Mouse (Mus musculus) hindbrain, embryonic 16.5 days (tissue): ENCODE results near the gene Bmp7. TPM values are rescaled to one million over a fixed set of nuclear protein-coding genes. Genes with fewer than 3 reads are reported as not detected.

ENCODE experiments used
- ATAC-seq: fragments of 200-750 bp; cut with Nextera tagmentation; 2 replicates; pipeline ENCODE4 v1.8.0; 2017; ENCODE audit warnings: moderate TSS enrichment, moderate library complexity
- H3K27ac ChIP-seq: fragments of 300-500 bp; sonication (generic); 2 replicates; pipeline ENCODE4 v1.5.1; 2014; ENCODE audit warnings: low read depth, mild to moderate bottlenecking, control low read depth, low read length, moderate library complexity
- H3K27me3 ChIP-seq: fragments of 300-500 bp; sonication (generic); replicated peaks from 2 replicates; pipeline ENCODE4 v1.6.1; 2014; ENCODE audit warnings: low read length; ENCODE audit not compliant: control insufficient read depth, insufficient read depth
- H3K36me3 ChIP-seq: fragments of 300-500 bp; sonication (generic); 2 replicates; pipeline ENCODE4 v1.6.1; 2014; ENCODE audit warnings: mild to moderate bottlenecking, low read length, moderate library complexity, mixed read lengths; ENCODE audit not compliant: control insufficient read depth, insufficient read depth
- H3K4me1 ChIP-seq: fragments of 300-500 bp; sonication (generic); 2 replicates; pipeline ENCODE4 v1.6.1; 2014; ENCODE audit warnings: low read depth, low read length; ENCODE audit not compliant: control insufficient read depth, insufficient read depth
- H3K4me2 ChIP-seq: fragments of 300-500 bp; sonication (generic); 2 replicates; pipeline ENCODE4 v1.6.1; 2014; ENCODE audit warnings: mild to moderate bottlenecking, low read length, control low read depth, moderate library complexity
- H3K4me3 ChIP-seq: fragments of 300-500 bp; sonication (generic); 2 replicates; pipeline ENCODE4 v1.5.1; 2014; ENCODE audit warnings: mild to moderate bottlenecking, low read length, control low read depth, moderate library complexity
- H3K9ac ChIP-seq: fragments of 300-500 bp; sonication (generic); 2 replicates; pipeline ENCODE4 v1.6.1; 2014; ENCODE audit warnings: low read depth, mild to moderate bottlenecking, control low read depth, low read length, moderate library complexity
- H3K9me3 ChIP-seq: fragments of 300-500 bp; sonication (generic); 2 replicates; pipeline ENCODE4 v1.6.1; 2014; ENCODE audit warnings: mild to moderate bottlenecking, low read length, moderate library complexity; ENCODE audit not compliant: control insufficient read depth
- WGBS: fragments of 180-500 bp; shearing (Covaris S2); extraction: QIAGEN DNeasy Blood & Tissue Kit; methylation state at CpG from one replicate; pipeline ENCODE4 v1.1.7; 2014; 5-methylcytosine and 5-hydroxymethylcytosine counted together
- polyA plus RNA-seq: library from polyadenylated mRNA; unstranded; fragments of >200 nt; fragmentation: Nextera tagmentation; extraction: Ambion mirVana; gene quantifications from 2 replicates; pipeline ENCODE4 v1.2.1, GENCODE M21; 2015

The Bmp7 gene
- polyA plus RNA-seq, 1 experiment from 2014 or later, result 13.7 TPM

DNA sequence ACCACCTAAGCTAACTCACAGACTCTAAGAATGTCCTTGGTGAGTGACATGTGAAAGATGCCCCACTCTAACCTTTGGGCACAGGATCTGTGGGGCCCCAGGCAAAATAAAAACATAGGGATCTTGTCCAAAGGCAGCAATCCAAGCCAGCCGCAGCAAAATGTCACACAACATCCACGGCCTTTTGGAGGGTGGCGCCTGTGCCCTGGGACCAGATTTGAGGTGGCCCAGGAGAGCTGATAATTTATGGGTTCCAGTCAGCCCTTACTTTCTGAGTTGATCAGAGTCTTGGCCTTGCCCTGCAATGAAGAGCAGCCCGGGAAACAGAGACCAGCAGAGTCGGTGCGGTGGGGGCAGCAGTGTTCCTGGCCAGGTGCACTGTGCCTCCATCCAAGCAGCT, 75.0 kb downstream of the Bmp7 start:
- H3K4me3 ChIP-seq, result no peak overlapping the region
- H3K27ac ChIP-seq, result no peak overlapping the region
- H3K36me3 ChIP-seq, result no peaks in the 10 kb centered on the region
- H3K9ac ChIP-seq, result no peak overlapping the region
- WGBS, result 84% methylated on average over 6 of the region's 6 CpGs
- H3K4me2 ChIP-seq, result no peak overlapping the region
- H3K9me3 ChIP-seq, result peaks cover 3% of the 10 kb centered on the region
- no peak for ATAC-seq
- H3K27me3 ChIP-seq, result no peaks in the 10 kb centered on the region
- H3K4me1 ChIP-seq, result peaks cover 7% of the 10 kb centered on the region

DNA sequence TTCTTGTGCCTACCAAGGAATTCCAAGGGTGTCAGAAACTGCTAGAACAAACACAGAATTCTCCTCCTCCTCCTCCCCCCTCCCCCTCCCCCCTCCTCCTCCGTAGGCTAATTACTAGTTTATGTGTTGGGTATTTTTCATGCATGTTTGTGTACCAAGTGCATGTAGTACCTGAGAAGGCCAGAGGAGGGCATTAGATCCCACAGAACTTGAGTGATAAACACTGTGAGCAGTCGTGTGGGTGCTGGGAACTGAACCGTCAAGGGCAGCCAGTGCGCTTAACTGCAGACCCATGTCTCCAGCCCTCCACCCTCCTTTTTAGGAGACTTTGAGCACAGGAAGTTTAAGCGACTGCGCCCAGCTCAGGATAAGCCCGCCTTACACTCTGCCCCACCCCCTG, 75.6 kb downstream of the Bmp7 start:
- no peaks in the 10 kb centered on the region for H3K36me3 ChIP-seq
- no peak overlapping the region for H3K27ac ChIP-seq
- 93% methylated on average over 6 of the region's 7 CpGs for WGBS
- no peak overlapping the region for H3K4me2 ChIP-seq
- no peak overlapping the region for H3K4me3 ChIP-seq
- peaks cover 7% of the 10 kb centered on the region for H3K4me1 ChIP-seq
- H3K27me3 ChIP-seq, result no peaks in the 10 kb centered on the region
- H3K9me3 ChIP-seq, result peaks cover 3% of the 10 kb centered on the region
- ATAC-seq, result no peak
- H3K9ac ChIP-seq, result no peak overlapping the region

DNA sequence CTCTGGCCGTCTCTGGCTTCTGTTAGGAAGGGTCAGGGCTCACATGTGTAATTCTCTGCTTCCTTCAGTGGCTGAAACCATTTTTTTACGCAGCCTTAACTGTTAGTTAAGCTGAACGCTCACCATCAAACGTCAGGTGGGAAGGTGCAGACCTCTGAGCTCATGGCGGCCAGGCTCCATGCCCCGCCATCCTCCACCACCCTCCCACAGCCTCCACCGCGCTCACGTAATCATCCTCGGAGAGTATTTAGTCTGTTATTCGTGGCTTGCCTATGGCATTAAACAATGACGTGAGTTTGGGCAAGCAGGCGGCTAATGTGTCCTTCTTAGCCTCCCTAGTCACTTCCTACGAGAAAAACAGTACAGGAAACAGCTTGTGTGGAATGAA, 76.7 kb downstream of the Bmp7 start:
- 56% methylated on average over 14 of the region's 14 CpGs for WGBS
- H3K9me3 ChIP-seq, result peaks cover 3% of the 10 kb centered on the region
- H3K9ac ChIP-seq, result peak overlapping the region; percentile 33
- peaks cover 7% of the 10 kb centered on the region for H3K4me1 ChIP-seq
- H3K36me3 ChIP-seq, result no peaks in the 10 kb centered on the region
- peak; percentile 24 for ATAC-seq
- peak overlapping the region; percentile 14; the same call in 1 of the 2 replicates for H3K4me3 ChIP-seq
- no peak overlapping the region for H3K27ac ChIP-seq
- no peaks in the 10 kb centered on the region for H3K27me3 ChIP-seq
- peak overlapping the region; percentile 47 for H3K4me2 ChIP-seq

DNA sequence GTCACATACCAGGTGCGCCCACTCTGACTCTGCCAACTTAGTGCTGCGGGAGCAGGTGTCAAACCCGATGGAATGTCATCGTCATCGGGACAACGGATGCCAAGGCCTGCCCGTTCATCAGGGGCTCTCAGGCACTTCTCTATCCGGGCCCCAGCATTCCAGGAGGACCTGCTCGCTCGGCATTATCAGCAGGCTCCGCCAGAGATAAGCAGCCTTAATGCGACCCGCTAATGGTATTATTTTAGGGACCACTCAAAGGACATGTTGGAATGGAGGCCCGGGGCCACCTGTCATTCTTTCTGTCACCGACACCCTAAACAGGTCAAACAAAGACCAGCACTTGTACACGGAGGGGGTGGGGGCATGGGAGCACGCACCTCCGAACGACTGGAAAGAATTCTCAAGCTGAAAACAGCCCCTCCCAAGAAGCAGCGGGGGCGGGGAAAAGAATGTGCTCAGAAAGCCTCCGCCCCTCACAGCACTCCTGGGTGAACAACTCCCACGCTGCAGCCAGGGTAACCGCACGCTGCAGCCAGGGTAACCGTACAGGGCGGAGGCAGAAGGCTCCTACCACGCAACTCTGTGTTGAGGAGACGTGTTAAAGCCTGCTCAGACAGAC, 77.2 kb downstream of the Bmp7 start:
- H3K9ac ChIP-seq, result peak overlapping the region; percentile 33
- WGBS, result 35% methylated on average over 29 of the region's 29 CpGs
- ATAC-seq, result peak; percentile 72
- H3K9me3 ChIP-seq, result no peaks in the 10 kb centered on the region
- no peaks in the 10 kb centered on the region for H3K27me3 ChIP-seq
- H3K4me3 ChIP-seq, result peak overlapping the region; percentile 14; the same call in 1 of the 2 replicates
- H3K4me2 ChIP-seq, result peak overlapping the region; percentile 47
- no peaks in the 10 kb centered on the region for H3K36me3 ChIP-seq
- H3K4me1 ChIP-seq, result peaks cover 7% of the 10 kb centered on the region
- H3K27ac ChIP-seq, result no peak overlapping the region

DNA sequence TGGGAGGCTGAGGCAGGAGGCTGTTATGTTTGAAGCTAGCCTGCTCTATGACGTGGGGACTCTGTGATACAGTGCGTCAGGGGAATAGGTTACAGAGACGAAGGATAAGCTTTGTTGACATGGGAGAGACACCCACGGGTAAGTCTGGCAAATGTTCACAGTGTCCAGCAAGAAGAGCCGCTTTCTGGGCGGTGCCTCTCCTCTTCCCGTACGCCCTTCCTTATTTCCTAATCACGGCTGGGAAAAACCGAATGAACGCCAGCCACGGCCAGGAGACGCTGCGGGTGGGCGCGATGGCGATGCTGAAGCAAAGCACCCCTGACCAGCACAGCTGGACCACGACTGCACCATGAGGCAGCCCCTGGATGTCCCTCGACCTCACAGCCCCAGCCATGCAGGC, 77.7 kb downstream of the Bmp7 start:
- Histone ChIP-seq H3K4me2 (no peak overlapping the region), H3K4me1 (peaks cover 7% of the 10 kb centered on the region), H3K36me3 (no peaks in the 10 kb centered on the region), H3K4me3 (no peak overlapping the region), H3K9me3 (no peaks in the 10 kb centered on the region), H3K27me3 (no peaks in the 10 kb centered on the region), H3K9ac (no peak overlapping the region), H3K27ac (no peak overlapping the region)
- WGBS, result 79% methylated on average over 19 of the region's 19 CpGs
- no peak for ATAC-seq

DNA sequence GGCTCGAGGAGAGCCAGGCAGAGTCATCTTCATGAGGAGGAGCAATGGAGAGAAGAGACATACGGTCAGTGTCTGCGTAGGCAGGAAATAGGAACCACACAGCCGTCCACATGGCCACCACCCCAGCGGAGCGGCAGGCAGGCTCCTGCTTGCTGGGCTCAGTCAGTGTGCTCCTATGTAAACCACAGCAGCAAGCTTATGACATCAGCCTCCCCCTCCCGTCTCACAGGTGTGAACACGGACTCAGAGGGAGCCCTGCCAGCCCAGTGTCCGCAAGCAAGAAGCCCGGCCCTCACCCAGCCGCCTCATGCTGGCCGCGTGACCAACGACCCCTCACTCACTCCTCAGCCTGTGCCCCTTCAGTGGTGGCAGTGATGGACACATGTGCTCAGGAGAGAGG, 78.5 kb downstream of the Bmp7 start:
- Histone ChIP-seq H3K9me3 (no peaks in the 10 kb centered on the region), H3K4me2 (no peak overlapping the region), H3K36me3 (no peaks in the 10 kb centered on the region), H3K4me1 (peaks cover 7% of the 10 kb centered on the region), H3K27ac (no peak overlapping the region), H3K4me3 (no peak overlapping the region), H3K9ac (no peak overlapping the region), H3K27me3 (no peaks in the 10 kb centered on the region)
- ATAC-seq, result no peak
- 71% methylated on average over 14 of the region's 14 CpGs for WGBS

DNA sequence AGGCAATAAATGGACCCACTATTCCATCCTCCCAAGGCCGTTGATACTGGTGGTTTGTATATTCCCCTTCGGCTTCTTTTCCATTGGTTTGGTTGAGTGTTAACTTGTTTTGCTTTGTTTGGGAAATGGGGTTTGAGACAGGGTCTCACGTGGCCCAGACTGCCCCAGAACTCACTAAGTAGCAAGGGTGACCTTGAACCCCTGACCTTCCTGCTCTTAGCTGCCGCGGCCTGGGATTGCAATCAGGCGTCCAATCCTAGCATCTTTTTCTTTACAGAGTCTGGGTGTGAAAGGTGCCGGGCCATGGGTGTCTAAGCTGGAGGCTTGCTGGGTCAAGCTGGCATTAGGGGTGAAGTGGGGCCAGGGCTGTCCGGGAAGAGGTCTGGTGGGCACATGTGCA, 79.5 kb downstream of the Bmp7 start:
- Histone ChIP-seq H3K27ac (no peak overlapping the region), H3K36me3 (no peaks in the 10 kb centered on the region), H3K27me3 (no peaks in the 10 kb centered on the region), H3K9me3 (no peaks in the 10 kb centered on the region), H3K4me1 (peaks cover 7% of the 10 kb centered on the region), H3K4me2 (no peak overlapping the region), H3K9ac (no peak overlapping the region), H3K4me3 (no peak overlapping the region)
- no peak for ATAC-seq
- 89% methylated on average over 8 of the region's 8 CpGs for WGBS

DNA sequence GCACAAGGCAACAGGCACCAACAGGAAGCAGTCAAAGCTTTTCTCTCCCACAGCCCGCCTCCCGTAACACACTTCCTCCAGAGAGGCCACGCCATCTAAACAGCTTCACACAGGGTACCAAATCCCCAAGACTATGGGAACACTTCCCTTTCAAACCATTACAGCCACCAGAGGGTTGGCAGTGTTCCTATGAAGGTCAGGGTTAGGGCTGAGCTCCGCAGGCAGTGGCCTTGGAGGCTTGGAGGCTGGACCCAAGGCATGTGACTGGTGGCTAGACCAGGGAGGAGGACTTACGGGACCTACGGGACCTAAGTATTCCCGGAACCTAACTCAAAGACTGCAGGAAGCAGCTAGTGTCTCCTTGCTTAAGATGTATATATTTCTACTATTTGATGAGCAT, 80.0 kb downstream of the Bmp7 start:
- Histone ChIP-seq H3K9ac (no peak overlapping the region), H3K4me1 (peaks cover 7% of the 10 kb centered on the region), H3K4me2 (no peak overlapping the region), H3K36me3 (no peaks in the 10 kb centered on the region), H3K9me3 (no peaks in the 10 kb centered on the region), H3K27me3 (no peaks in the 10 kb centered on the region), H3K27ac (no peak overlapping the region), H3K4me3 (no peak overlapping the region)
- ATAC-seq, result no peak
- WGBS, result 91% methylated on average over 7 of the region's 7 CpGs

DNA sequence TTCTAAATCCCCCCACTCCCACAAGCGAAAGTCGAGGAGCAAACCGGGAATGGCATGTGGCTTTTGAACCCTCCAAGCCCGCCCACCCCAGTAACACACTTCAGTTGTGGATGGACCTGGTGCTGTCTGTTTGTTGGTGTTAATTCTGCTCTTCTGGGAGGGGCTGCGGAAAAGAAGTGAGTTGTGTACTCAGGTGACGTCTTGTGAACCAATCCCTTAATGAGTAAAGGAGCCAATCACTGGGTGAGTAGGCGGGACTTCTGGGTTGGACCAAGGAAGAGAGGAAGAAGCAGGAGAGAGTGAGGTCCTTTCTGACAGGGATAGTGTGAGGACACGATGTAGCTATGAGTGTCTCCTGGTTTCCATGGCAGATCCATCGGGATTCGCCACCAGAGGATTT, 83.1 kb downstream of the Bmp7 start:
- Histone ChIP-seq H3K36me3 (no peaks in the 10 kb centered on the region), H3K9ac (no peak overlapping the region), H3K4me3 (no peak overlapping the region), H3K4me2 (no peak overlapping the region), H3K4me1 (no peaks in the 10 kb centered on the region), H3K27ac (no peak overlapping the region), H3K9me3 (no peaks in the 10 kb centered on the region), H3K27me3 (no peaks in the 10 kb centered on the region)
- ATAC-seq, result no peak
- WGBS, result 70% methylated on average over 10 of the region's 10 CpGs

DNA sequence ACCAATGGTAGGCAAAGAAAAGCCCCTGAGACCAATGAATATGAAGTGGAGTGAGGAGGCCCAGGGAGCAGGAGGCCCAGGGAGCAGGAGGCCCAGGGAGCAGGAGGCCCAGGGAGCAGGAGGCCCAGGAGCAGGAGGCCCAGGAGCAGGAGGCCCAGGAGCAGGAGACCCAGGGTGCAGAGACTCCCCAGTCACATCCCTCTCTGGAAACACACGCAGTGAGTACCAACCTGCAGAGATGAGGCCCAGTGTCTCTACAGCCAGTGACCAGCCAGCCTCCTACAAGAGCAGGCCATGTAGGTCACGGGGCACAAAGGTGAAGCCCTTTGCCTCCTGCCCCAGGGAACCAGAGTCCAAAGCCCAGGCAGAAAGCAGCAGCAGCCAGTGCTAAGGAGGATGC, 83.6 kb downstream of the Bmp7 start:
- Histone ChIP-seq H3K9ac (no peak overlapping the region), H3K4me2 (no peak overlapping the region), H3K27ac (no peak overlapping the region), H3K4me1 (no peaks in the 10 kb centered on the region), H3K27me3 (no peaks in the 10 kb centered on the region), H3K9me3 (no peaks in the 10 kb centered on the region), H3K36me3 (no peaks in the 10 kb centered on the region), H3K4me3 (no peak overlapping the region)
- WGBS, result 86% methylated on average over 2 of the region's 2 CpGs
- no peak for ATAC-seq
